Mouse (Mus musculus) liver, adult 2 months (tissue): Measurements from ENCODE around the gene Khdc4. TPM values are rescaled to one million over a fixed set of nuclear protein-coding genes. Genes with fewer than 3 reads are reported as not detected.

ENCODE experiments used
- DNase-seq: peaks from one replicate; pipeline ENCODE4 v3.0.0-alpha.2; 2011; ENCODE audit warnings: low read depth, low spot score; ENCODE audit errors: extremely low read depth
- H3K27ac ChIP-seq: fragments of 200-500 bp; replicated peaks from 2 replicates; pipeline ENCODE4 v1.5.1; 2012; ENCODE audit warnings: low read depth, mild to moderate bottlenecking, control low read depth, inconsistent platforms, low read length; ENCODE audit not compliant: insufficient read depth
- H3K27me3 ChIP-seq: fragments of 200-500 bp; 2 replicates; pipeline ENCODE4 v1.6.1; 2012; ENCODE audit warnings: mild to moderate bottlenecking, moderate library complexity, low read length, inconsistent platforms; ENCODE audit not compliant: control insufficient read depth, insufficient read depth
- H3K36me3 ChIP-seq: fragments of 200-500 bp; 2 replicates; pipeline ENCODE4 v1.6.1; 2012; ENCODE audit warnings: low read length, inconsistent platforms; ENCODE audit not compliant: control insufficient read depth, insufficient read depth
- H3K4me1 ChIP-seq: fragments of 200-500 bp; 2 replicates; pipeline ENCODE4 v1.6.1; 2011; ENCODE audit warnings: low read length; ENCODE audit not compliant: control insufficient read depth, insufficient read depth
- H3K4me3 ChIP-seq: fragments of 200-500 bp; 2 replicates; pipeline ENCODE4 v1.5.1; 2011; ENCODE audit warnings: low read depth, mild to moderate bottlenecking, control low read depth, low read length, moderate library complexity; ENCODE audit not compliant: insufficient read depth
- H3K79me2 ChIP-seq: fragments of 200-500 bp; 2 replicates; pipeline ENCODE4 v1.6.1; 2012; ENCODE audit warnings: inconsistent platforms, mild to moderate bottlenecking, low read length, moderate library complexity; ENCODE audit not compliant: control insufficient read depth, insufficient read depth
- H3K9ac ChIP-seq: fragments of 200-500 bp; 2 replicates; pipeline ENCODE4 v1.6.1; 2012; ENCODE audit warnings: low read depth, mild to moderate bottlenecking, control low read depth, inconsistent platforms, low read length
- CTCF ChIP-seq: fragments of 200-500 bp; IDR thresholded peaks from 2 replicates; pipeline ENCODE4 v1.5.1; 2011; ENCODE audit warnings: low read depth, low read length, control low read depth
- POLR2A ChIP-seq: fragments of 200-500 bp; IDR thresholded peaks from 2 replicates; pipeline ENCODE4 v1.6.1; 2011; ENCODE audit warnings: low read length, control low read depth; ENCODE audit not compliant: insufficient read depth; ENCODE audit errors: extremely low read depth
- WGBS: fragments of 180-500 bp; shearing (Covaris S2); methylation state at CpG from one replicate; pipeline ENCODE4 v1.1.7; 2018; 5-methylcytosine and 5-hydroxymethylcytosine counted together
- polyA plus RNA-seq: library from polyadenylated mRNA; depleted of rRNA; stranded (reverse); fragments of >200 nt; gene quantifications from 2 replicates; pipeline ENCODE4 v1.2.3, GENCODE M21; 2012; rRNA removed
- total RNA-seq: library from RNA; depleted of rRNA; stranded (reverse); fragments of >200 nt; gene quantifications from 2 replicates; pipeline ENCODE4 v1.2.3, GENCODE M21; 2014; rRNA removed

Gene Khdc4
- total and polyA plus RNA-seq, 2 experiments: 32.9 to 39.7 TPM

DNA sequence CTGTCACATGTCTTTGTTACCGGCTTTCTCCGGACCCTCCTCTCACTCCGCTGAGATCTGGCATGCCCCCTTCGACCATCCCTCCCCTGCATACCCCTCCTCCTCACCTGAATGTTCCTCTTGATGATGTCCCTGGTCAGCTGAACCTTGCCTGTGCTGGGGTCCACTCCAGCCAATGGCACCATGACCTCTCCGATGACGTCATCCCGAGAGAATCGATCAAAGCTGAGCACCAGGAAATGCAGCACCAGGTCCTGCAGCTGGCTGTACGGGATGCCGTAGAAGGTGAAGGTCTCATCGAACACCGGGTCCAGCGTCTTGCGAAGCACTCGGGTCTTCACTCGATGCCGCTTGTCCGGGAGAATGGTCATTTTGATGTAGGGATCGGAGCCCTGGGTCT, 76.0 kb downstream of the Khdc4 start:
- H3K27me3 ChIP-seq: no peaks in the 10 kb centered on the region
- no peak overlapping the region for H3K9ac ChIP-seq
- no peak overlapping the region for H3K4me3 ChIP-seq
- 71% methylated on average over 19 of the region's 19 CpGs for WGBS
- H3K36me3 ChIP-seq: no peaks in the 10 kb centered on the region
- TF ChIP-seq CTCF (no peak), POLR2A (no peak)
- DNase-seq: no peak
- H3K27ac ChIP-seq: no peak overlapping the region
- no peaks in the 10 kb centered on the region for H3K79me2 ChIP-seq
- no peaks in the 10 kb centered on the region for H3K4me1 ChIP-seq

DNA sequence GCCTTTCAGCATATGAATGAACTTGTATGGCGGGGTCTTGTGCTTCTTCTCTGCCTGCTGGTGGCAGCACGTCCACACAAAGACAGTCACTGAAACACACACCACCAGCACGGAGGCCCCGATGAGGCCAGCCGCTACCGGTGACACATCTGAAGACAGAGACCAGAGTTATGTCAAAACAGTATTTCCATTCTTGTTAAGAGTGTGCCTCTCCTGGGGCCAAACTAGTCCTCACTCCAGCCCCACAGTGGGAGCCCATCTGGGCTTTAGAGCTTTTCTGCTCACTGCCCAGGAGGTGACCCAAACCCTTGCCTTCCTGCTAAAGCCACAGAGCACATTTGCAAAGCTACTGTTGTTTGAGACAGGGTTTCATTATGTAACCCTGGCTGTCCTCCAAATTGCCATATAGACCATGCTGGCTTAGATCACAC, 76.8 kb downstream of the Khdc4 start:
- 76% methylated on average over 6 of the region's 6 CpGs for WGBS
- no peaks in the 10 kb centered on the region for H3K4me1 ChIP-seq
- H3K27ac ChIP-seq: no peak overlapping the region
- TF ChIP-seq CTCF: no peak
- TF ChIP-seq POLR2A: no peak
- H3K4me3 ChIP-seq: no peak overlapping the region
- no peaks in the 10 kb centered on the region for H3K27me3 ChIP-seq
- no peaks in the 10 kb centered on the region for H3K36me3 ChIP-seq
- no peak for DNase-seq
- H3K79me2 ChIP-seq: no peaks in the 10 kb centered on the region
- H3K9ac ChIP-seq: no peak overlapping the region

Other genes starting within 250 kb of the Khdc4 start
- 23.4 and 37.9 TPM in 2 replicates for gene Sema4a, start 224.6 kb upstream of the Khdc4 start, total RNA-seq
- 109 and 117 TPM in 2 replicates for gene Sema4a, start 224.6 kb upstream of the Khdc4 start, polyA plus RNA-seq
- 28.2 and 38.5 TPM in 2 replicates for gene Lmna, start 175.8 kb upstream of the Khdc4 start, total RNA-seq
- gene Lmna, start 175.8 kb upstream of the Khdc4 start, polyA plus RNA-seq: 41.0 and 44.7 TPM in 2 replicates
- under 0.01 TPM in 2 replicates for gene Mex3a, start 153.4 kb upstream of the Khdc4 start, total RNA-seq
- 0.02 and 0.04 TPM in 2 replicates for gene Mex3a, start 153.4 kb upstream of the Khdc4 start, polyA plus RNA-seq
- 0.18 and 0.20 TPM in 2 replicates for gene Rab25, start 137.5 kb upstream of the Khdc4 start, total RNA-seq
- gene Rab25, start 137.5 kb upstream of the Khdc4 start, polyA plus RNA-seq: 0.32 and 0.46 TPM in 2 replicates
- 104 and 125 TPM in 2 replicates for gene Lamtor2, start 132.7 kb upstream of the Khdc4 start, total RNA-seq
- gene Lamtor2, start 132.7 kb upstream of the Khdc4 start, polyA plus RNA-seq: 201 and 204 TPM in 2 replicates
- gene Ubqln4, start 132.0 kb upstream of the Khdc4 start, total RNA-seq: 8.3 and 14.2 TPM in 2 replicates
- gene Ubqln4, start 132.0 kb upstream of the Khdc4 start, polyA plus RNA-seq: 41.1 and 42.8 TPM in 2 replicates
- gene Ssr2, start 109.9 kb upstream of the Khdc4 start, total RNA-seq: 90.0 and 110 TPM in 2 replicates
- 155 and 176 TPM in 2 replicates for gene Ssr2, start 109.9 kb upstream of the Khdc4 start, polyA plus RNA-seq
- gene Arhgef2, start 79.8 kb upstream of the Khdc4 start, total RNA-seq: 2.7 and 3.6 TPM in 2 replicates
- gene Arhgef2, start 79.8 kb upstream of the Khdc4 start, polyA plus RNA-seq: 3.6 and 4.9 TPM in 2 replicates
- not detected in 2 replicates for gene Rxfp4, start 32.7 kb upstream of the Khdc4 start, total RNA-seq
- gene Rxfp4, start 32.7 kb upstream of the Khdc4 start, polyA plus RNA-seq: not detected in 2 replicates
- 18.0 and 19.9 TPM in 2 replicates for gene Rit1, start 31.0 kb downstream of the Khdc4 start, total RNA-seq
- gene Rit1, start 31.0 kb downstream of the Khdc4 start, polyA plus RNA-seq: 14.4 and 14.8 TPM in 2 replicates
- gene Syt11, start 89.4 kb downstream of the Khdc4 start, total RNA-seq: 1.6 and 1.9 TPM in 2 replicates
- gene Syt11, start 89.4 kb downstream of the Khdc4 start, polyA plus RNA-seq: 0.92 and 2.4 TPM in 2 replicates
- 5.3 and 5.6 TPM in 2 replicates for gene Gon4l, start 149.4 kb downstream of the Khdc4 start, total RNA-seq
- 4.2 and 4.9 TPM in 2 replicates for gene Gon4l, start 149.4 kb downstream of the Khdc4 start, polyA plus RNA-seq
- gene Msto1, start 228.2 kb downstream of the Khdc4 start, total RNA-seq: 5.6 and 7.4 TPM in 2 replicates
- 12.1 and 15.4 TPM in 2 replicates for gene Msto1, start 228.2 kb downstream of the Khdc4 start, polyA plus RNA-seq